Mouse (Mus musculus): ENCODE results near the gene Btbd10. TPM values are rescaled to one million over a fixed set of nuclear protein-coding genes. Genes with fewer than 3 reads are reported as not detected.

Btbd10 gene
- polyA plus RNA-seq, 1 experiment from 2014 or later, result 30.9 TPM

GRCm38 (mm10) chr7:113377875-113378658 is 8.9 kb upstream of the Btbd10 start:
- no peak overlapping the region for H3K9ac ChIP-seq (replicated peaks; ENCODE audit: low read depth, low read length)
- H3K4me2 ChIP-seq (replicated peaks; ENCODE audit: low read depth, low read length), result no peak overlapping the region
- 0 out of 2 replicates have a peak, but pooled peaks cover 2% of the 10 kb centered on the region for H3K4me1 ChIP-seq (ENCODE audit: control insufficient read depth, insufficient read depth, low read length)
- no peak overlapping the region for H3K27ac ChIP-seq (ENCODE audit: low read length)
- WGBS, result 26% methylated on average over 7 of the region's 7 CpGs
- peak; percentile 82; the same call in 1 of the 2 replicates for ATAC-seq (ENCODE audit: insufficient number of reproducible peaks, insufficient read depth, low FRiP score, low read depth)
- H3K9me3 ChIP-seq (ENCODE audit: control insufficient read depth, low read depth, low read length), result no peaks in the 10 kb centered on the region
- H3K4me3 ChIP-seq (ENCODE audit: low read depth, low read length), result no peak overlapping the region
- H3K27me3 ChIP-seq (ENCODE audit: control insufficient read depth, insufficient read depth, low read length), result no peaks in the 10 kb centered on the region
- H3K36me3 ChIP-seq (ENCODE audit: control insufficient read depth, insufficient read depth, low read length), result no peaks in the 10 kb centered on the region

GRCm38 (mm10) chr7:113372682-113373081 is 3.5 kb upstream of the Btbd10 start:
- no peak overlapping the region for H3K4me3 ChIP-seq (ENCODE audit: low read depth, low read length)
- no peaks in the 10 kb centered on the region for H3K27me3 ChIP-seq (ENCODE audit: control insufficient read depth, insufficient read depth, low read length)
- ATAC-seq (ENCODE audit: insufficient number of reproducible peaks, insufficient read depth, low FRiP score, low read depth), result no peak
- WGBS, result 92% methylated on average over 1 of the region's 1 CpGs
- H3K4me1 ChIP-seq (ENCODE audit: control insufficient read depth, insufficient read depth, low read length), result peaks cover 7% of the 10 kb centered on the region; the same call in 1 of the 2 replicates
- no peak overlapping the region for H3K9ac ChIP-seq (replicated peaks; ENCODE audit: low read depth, low read length)
- no peaks in the 10 kb centered on the region for H3K36me3 ChIP-seq (ENCODE audit: control insufficient read depth, insufficient read depth, low read length)
- H3K4me2 ChIP-seq (replicated peaks; ENCODE audit: low read depth, low read length), result no peak overlapping the region
- no peak overlapping the region for H3K27ac ChIP-seq (ENCODE audit: low read length)
- H3K9me3 ChIP-seq (ENCODE audit: control insufficient read depth, low read depth, low read length), result no peaks in the 10 kb centered on the region

GRCm38 (mm10) chr7:113369620-113370340 is 588 bp upstream of the Btbd10 start:
- peak; percentile 77 for ATAC-seq (ENCODE audit: insufficient number of reproducible peaks, insufficient read depth, low FRiP score, low read depth)
- H3K4me3 ChIP-seq (ENCODE audit: low read depth, low read length), result peak overlapping the region; percentile 87
- H3K36me3 ChIP-seq (ENCODE audit: control insufficient read depth, insufficient read depth, low read length), result no peaks in the 10 kb centered on the region
- H3K4me1 ChIP-seq (ENCODE audit: control insufficient read depth, insufficient read depth, low read length), result peaks cover 6% of the 10 kb centered on the region; the same call in 1 of the 2 replicates
- no peaks in the 10 kb centered on the region for H3K9me3 ChIP-seq (ENCODE audit: control insufficient read depth, low read depth, low read length)
- H3K9ac ChIP-seq (replicated peaks; ENCODE audit: low read depth, low read length), result peak overlapping the region; percentile 83
- H3K27ac ChIP-seq (ENCODE audit: low read length), result peak overlapping the region; percentile 85
- peak overlapping the region; percentile 86 for H3K4me2 ChIP-seq (replicated peaks; ENCODE audit: low read depth, low read length)
- no peaks in the 10 kb centered on the region for H3K27me3 ChIP-seq (ENCODE audit: control insufficient read depth, insufficient read depth, low read length)
- WGBS, result under 1% methylated on average over 44 of the region's 44 CpGs

GRCm38 (mm10) chr7:113367440-113367839 is 1.8 kb downstream of the Btbd10 start:
- H3K4me2 ChIP-seq (replicated peaks; ENCODE audit: low read depth, low read length), result no peak overlapping the region
- no peak overlapping the region for H3K27ac ChIP-seq (ENCODE audit: low read length)
- H3K4me3 ChIP-seq (ENCODE audit: low read depth, low read length), result no peak overlapping the region
- H3K27me3 ChIP-seq (ENCODE audit: control insufficient read depth, insufficient read depth, low read length), result no peaks in the 10 kb centered on the region
- peaks cover 6% of the 10 kb centered on the region; the same call in 1 of the 2 replicates for H3K4me1 ChIP-seq (ENCODE audit: control insufficient read depth, insufficient read depth, low read length)
- no peak overlapping the region for H3K9ac ChIP-seq (replicated peaks; ENCODE audit: low read depth, low read length)
- no peaks in the 10 kb centered on the region for H3K36me3 ChIP-seq (ENCODE audit: control insufficient read depth, insufficient read depth, low read length)
- no peaks in the 10 kb centered on the region for H3K9me3 ChIP-seq (ENCODE audit: control insufficient read depth, low read depth, low read length)
- 76% methylated on average over 4 of the region's 4 CpGs for WGBS
- no peak for ATAC-seq (ENCODE audit: insufficient number of reproducible peaks, insufficient read depth, low FRiP score, low read depth)

- Histone ChIP-seq H3K27me3 (ENCODE audit: control insufficient read depth, insufficient read depth, low read length) (no peaks in the 10 kb centered on the region), H3K4me2 (replicated peaks; ENCODE audit: low read depth, low read length) (no peak overlapping the region), H3K36me3 (ENCODE audit: control insufficient read depth, insufficient read depth, low read length) (no peaks in the 10 kb centered on the region), H3K27ac (ENCODE audit: low read length) (no peak overlapping the region), H3K9ac (replicated peaks; ENCODE audit: low read depth, low read length) (no peak overlapping the region), H3K9me3 (ENCODE audit: control insufficient read depth, low read depth, low read length) (no peaks in the 10 kb centered on the region), H3K4me3 (ENCODE audit: low read depth, low read length) (no peak overlapping the region), H3K4me1 (ENCODE audit: control insufficient read depth, insufficient read depth, low read length) (no peaks in the 10 kb centered on the region)
- WGBS, result 69% methylated on average over 1 of the region's 1 CpGs
- no peak for ATAC-seq (ENCODE audit: insufficient number of reproducible peaks, insufficient read depth, low FRiP score, low read depth)
Observed at GRCm38 (mm10) chr7:113349089-113349488, 20.1 kb downstream of the Btbd10 start.

- H3K9ac ChIP-seq (replicated peaks; ENCODE audit: low read depth, low read length), result no peak overlapping the region
- WGBS, result 89% methylated on average over 2 of the region's 2 CpGs
- H3K4me2 ChIP-seq (replicated peaks; ENCODE audit: low read depth, low read length), result no peak overlapping the region
- no peaks in the 10 kb centered on the region for H3K36me3 ChIP-seq (ENCODE audit: control insufficient read depth, insufficient read depth, low read length)
- no peak for ATAC-seq (ENCODE audit: insufficient number of reproducible peaks, insufficient read depth, low FRiP score, low read depth)
- H3K4me3 ChIP-seq (ENCODE audit: low read depth, low read length), result no peak overlapping the region
- H3K4me1 ChIP-seq (ENCODE audit: control insufficient read depth, insufficient read depth, low read length), result no peaks in the 10 kb centered on the region
- H3K9me3 ChIP-seq (ENCODE audit: control insufficient read depth, low read depth, low read length), result no peaks in the 10 kb centered on the region
- H3K27ac ChIP-seq (ENCODE audit: low read length), result no peak overlapping the region
- no peaks in the 10 kb centered on the region for H3K27me3 ChIP-seq (ENCODE audit: control insufficient read depth, insufficient read depth, low read length)
Observed at GRCm38 (mm10) chr7:113347694-113348093, 21.5 kb downstream of the Btbd10 start.

GRCm38 (mm10) chr7:113347271-113347670 is 21.9 kb downstream of the Btbd10 start:
- Histone ChIP-seq H3K9ac (replicated peaks; ENCODE audit: low read depth, low read length) (no peak overlapping the region), H3K4me3 (ENCODE audit: low read depth, low read length) (no peak overlapping the region), H3K27ac (ENCODE audit: low read length) (no peak overlapping the region), H3K9me3 (ENCODE audit: control insufficient read depth, low read depth, low read length) (no peaks in the 10 kb centered on the region), H3K36me3 (ENCODE audit: control insufficient read depth, insufficient read depth, low read length) (no peaks in the 10 kb centered on the region), H3K27me3 (ENCODE audit: control insufficient read depth, insufficient read depth, low read length) (no peaks in the 10 kb centered on the region), H3K4me1 (ENCODE audit: control insufficient read depth, insufficient read depth, low read length) (no peaks in the 10 kb centered on the region), H3K4me2 (replicated peaks; ENCODE audit: low read depth, low read length) (no peak overlapping the region)
- ATAC-seq (ENCODE audit: insufficient number of reproducible peaks, insufficient read depth, low FRiP score, low read depth), result no peak
- WGBS, result 29% methylated on average over 4 of the region's 4 CpGs

- ATAC-seq (ENCODE audit: insufficient number of reproducible peaks, insufficient read depth, low FRiP score, low read depth), result no peak
- H3K9ac ChIP-seq (replicated peaks; ENCODE audit: low read depth, low read length), result no peak overlapping the region
Observed at GRCm38 (mm10) chr7:113335250-113335649, 33.9 kb downstream of the Btbd10 start.

More at GRCm38 (mm10) chr7:113335250-113335649, 33.9 kb downstream of the Btbd10 start:
- no peaks in the 10 kb centered on the region for H3K27me3 ChIP-seq (ENCODE audit: control insufficient read depth, insufficient read depth, low read length)
- no peaks in the 10 kb centered on the region for H3K4me1 ChIP-seq (ENCODE audit: control insufficient read depth, insufficient read depth, low read length)
- no peaks in the 10 kb centered on the region for H3K36me3 ChIP-seq (ENCODE audit: control insufficient read depth, insufficient read depth, low read length)
- WGBS, result 85% methylated on average over 8 of the region's 8 CpGs
- no peak overlapping the region for H3K27ac ChIP-seq (ENCODE audit: low read length)
- no peaks in the 10 kb centered on the region for H3K9me3 ChIP-seq (ENCODE audit: control insufficient read depth, low read depth, low read length)
- no peak overlapping the region for H3K4me3 ChIP-seq (ENCODE audit: low read depth, low read length)
- H3K4me2 ChIP-seq (replicated peaks; ENCODE audit: low read depth, low read length), result no peak overlapping the region

Data from stomach, embryonic 14.5 days (tissue).